Mouse (Mus musculus) forebrain, embryonic 15.5 days (tissue): Measurements from ENCODE around the gene Rxrb. TPM values are rescaled to one million over a fixed set of nuclear protein-coding genes. Genes with fewer than 3 reads are reported as not detected.
A peak's percentile ranks its signal among the peaks of the same experiment; 100 is the strongest.

Experiments
- ATAC-seq: fragments of 200-750 bp; cut with Nextera tagmentation; replicated peaks from 2 replicates; pipeline ENCODE4 v1.8.0; 2017; ENCODE audit warnings: mild to moderate bottlenecking, moderate TSS enrichment, moderate library complexity
- H3K27ac ChIP-seq: fragments of 300-500 bp; sonication (generic); replicated peaks from 2 replicates; pipeline ENCODE4 v1.5.1; 2015; ENCODE audit warnings: mild to moderate bottlenecking, inconsistent platforms
- H3K27me3 ChIP-seq: fragments of 300-500 bp; sonication (generic); 2 replicates; pipeline ENCODE4 v1.6.1; 2015; ENCODE audit warnings: inconsistent platforms
- H3K36me3 ChIP-seq: fragments of 300-500 bp; sonication (generic); 2 replicates; pipeline ENCODE4 v1.6.1; 2015; ENCODE audit warnings: mild to moderate bottlenecking, inconsistent platforms
- H3K4me1 ChIP-seq: fragments of 300-500 bp; sonication (generic); 2 replicates; pipeline ENCODE4 v1.6.1; 2015; ENCODE audit warnings: inconsistent platforms
- H3K4me2 ChIP-seq: fragments of 300-500 bp; sonication (generic); replicated peaks from 2 replicates; pipeline ENCODE4 v1.6.1; 2015; ENCODE audit warnings: mild to moderate bottlenecking, inconsistent platforms
- H3K4me3 ChIP-seq: fragments of 300-500 bp; sonication (generic); 2 replicates; pipeline ENCODE4 v1.5.1; 2015; ENCODE audit warnings: mild to moderate bottlenecking, inconsistent platforms
- H3K9ac ChIP-seq: fragments of 300-500 bp; sonication (generic); replicated peaks from 2 replicates; pipeline ENCODE4 v1.6.1; 2015; ENCODE audit warnings: mild to moderate bottlenecking, inconsistent platforms
- H3K9me3 ChIP-seq: fragments of 300-500 bp; sonication (generic); 2 replicates; pipeline ENCODE4 v1.6.1; 2016; ENCODE audit warnings: inconsistent platforms
- WGBS: fragments of 180-500 bp; shearing (Covaris S2); methylation state at CpG from one replicate; pipeline ENCODE4 v1.1.7; 2015; ENCODE audit warnings: mixed read lengths; 5-methylcytosine and 5-hydroxymethylcytosine counted together
- microRNA counts: library from miRNA; unstranded; fragments of <30 nt; microRNA quantifications from one replicate; lab custom pipeline; 2016
- microRNA-seq: library from miRNA; unstranded; fragments of <30 nt; microRNA quantifications from one replicate; pipeline ENCODE4, GENCODE M21; 2016
- polyA plus RNA-seq: library from polyadenylated mRNA; unstranded; fragments of >200 nt; fragmentation: Nextera tagmentation; extraction: Ambion mirVana; gene quantifications from 2 replicates; pipeline ENCODE4 v1.2.1, GENCODE M21; 2015

Gene Rxrb
- polyA plus RNA-seq, 1 experiment from 2014 or later: 64.5 TPM

DNA sequence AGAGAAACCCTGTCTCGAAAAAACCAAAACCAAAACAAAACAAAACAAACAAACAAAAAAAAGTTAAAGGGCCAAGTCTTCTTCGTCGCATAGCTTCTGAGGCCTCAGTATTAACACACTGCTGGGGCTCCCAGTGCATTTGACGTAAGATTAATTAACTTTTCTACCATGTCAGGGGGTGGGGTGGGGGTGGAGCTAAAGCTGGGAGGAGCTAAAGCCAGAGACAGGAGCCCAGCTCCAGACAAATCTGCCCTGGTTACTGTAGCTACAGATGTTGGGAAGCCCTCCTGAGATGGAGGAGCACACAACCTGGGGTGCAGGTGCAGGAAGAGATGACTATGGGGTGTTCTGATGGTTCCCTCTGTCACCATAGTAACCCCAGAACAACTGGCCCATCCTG lies 46.5 kb downstream of the Rxrb start:
- H3K36me3 ChIP-seq: no peaks in the 10 kb centered on the region
- H3K4me1 ChIP-seq: peaks cover 16% of the 10 kb centered on the region
- H3K9ac ChIP-seq: no peak overlapping the region
- H3K27ac ChIP-seq: no peak overlapping the region
- H3K4me2 ChIP-seq: no peak overlapping the region
- no peaks in the 10 kb centered on the region for H3K9me3 ChIP-seq
- no peak overlapping the region for H3K4me3 ChIP-seq
- WGBS: 58% methylated on average over 4 of the region's 4 CpGs
- peaks cover 14% of the 10 kb centered on the region for H3K27me3 ChIP-seq
- no peak for ATAC-seq

DNA sequence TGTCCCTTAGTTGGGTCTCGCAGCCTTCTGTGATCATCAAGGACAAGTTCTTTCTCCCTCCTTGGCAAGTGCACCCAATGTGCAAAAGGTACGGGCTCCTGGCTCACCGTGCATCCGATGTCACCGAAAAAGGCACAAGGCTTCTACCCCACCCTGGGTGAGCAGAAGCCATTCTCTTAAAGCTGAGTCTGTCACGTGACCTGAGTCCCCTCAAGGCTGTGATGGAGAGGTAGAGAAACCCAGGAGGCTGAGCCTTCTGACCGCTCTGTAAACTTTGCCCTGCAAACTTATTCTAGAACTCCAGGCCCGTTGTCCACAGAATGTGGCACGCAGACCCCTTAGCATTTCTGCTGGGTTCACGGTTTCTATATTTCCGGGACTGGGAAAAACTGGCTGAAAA lies 47.4 kb downstream of the Rxrb start:
- Histone ChIP-seq H3K9ac (no peak overlapping the region), H3K4me2 (no peak overlapping the region), H3K4me3 (no peak overlapping the region), H3K4me1 (peaks cover 19% of the 10 kb centered on the region), H3K36me3 (no peaks in the 10 kb centered on the region), H3K27ac (no peak overlapping the region), H3K27me3 (peaks cover 14% of the 10 kb centered on the region), H3K9me3 (no peaks in the 10 kb centered on the region)
- ATAC-seq: no peak
- WGBS: 89% methylated on average over 11 of the region's 11 CpGs

DNA sequence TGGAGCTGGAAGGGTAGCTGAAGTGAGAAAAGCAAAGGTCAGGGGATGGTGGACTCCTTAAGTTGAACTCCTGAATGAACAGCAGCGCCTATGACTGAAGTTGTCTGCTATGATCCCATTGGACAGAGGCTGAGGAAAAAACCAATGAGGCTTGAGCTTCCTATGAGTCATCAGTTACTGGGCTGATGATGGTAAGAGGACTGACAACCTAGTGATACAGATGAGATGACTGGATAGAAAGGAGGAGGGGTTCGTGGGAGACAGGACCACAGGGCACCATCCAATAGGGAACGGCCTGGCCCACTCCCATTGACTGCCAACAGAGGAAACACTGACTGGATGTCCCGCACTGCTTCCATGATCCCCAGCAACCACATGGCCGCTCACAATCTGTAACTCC lies 48.0 kb downstream of the Rxrb start:
- Histone ChIP-seq H3K4me1 (peaks cover 19% of the 10 kb centered on the region), H3K9ac (no peak overlapping the region), H3K4me3 (no peak overlapping the region), H3K9me3 (no peaks in the 10 kb centered on the region), H3K27ac (no peak overlapping the region), H3K36me3 (no peaks in the 10 kb centered on the region), H3K4me2 (no peak overlapping the region), H3K27me3 (peaks cover 14% of the 10 kb centered on the region)
- ATAC-seq: peak; percentile 76
- WGBS: 18% methylated on average over 5 of the region's 5 CpGs

DNA sequence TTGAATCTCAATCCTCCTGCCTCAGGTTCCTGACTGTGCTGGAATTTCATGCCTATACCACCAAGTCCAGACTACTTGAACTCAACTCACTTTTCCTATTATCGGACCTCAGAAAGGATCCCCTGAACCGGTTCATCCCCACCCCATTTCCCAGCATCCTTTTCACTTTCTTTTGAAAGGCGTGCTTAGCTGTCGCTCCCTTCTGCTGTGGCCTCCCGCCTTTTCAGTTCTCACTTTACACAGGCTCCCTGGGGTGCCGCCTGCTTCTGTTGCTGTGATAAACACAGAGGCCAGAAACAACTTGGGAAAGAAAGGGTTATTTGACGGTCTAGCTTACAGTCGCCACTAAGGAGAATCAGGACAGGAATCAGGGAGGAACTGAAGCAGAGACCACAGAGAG lies 51.5 kb downstream of the Rxrb start:
- no peak overlapping the region; the same call in 1 of the 2 replicates for H3K9ac ChIP-seq
- no peak overlapping the region for H3K4me3 ChIP-seq
- H3K4me1 ChIP-seq: peaks cover 6% of the 10 kb centered on the region; the same call in 1 of the 2 replicates
- 2% methylated on average over 8 of the region's 8 CpGs for WGBS
- H3K9me3 ChIP-seq: no peaks in the 10 kb centered on the region
- no peak overlapping the region for H3K4me2 ChIP-seq
- H3K36me3 ChIP-seq: no peaks in the 10 kb centered on the region
- no peak for ATAC-seq
- H3K27me3 ChIP-seq: no peaks in the 10 kb centered on the region
- H3K27ac ChIP-seq: no peak overlapping the region

DNA sequence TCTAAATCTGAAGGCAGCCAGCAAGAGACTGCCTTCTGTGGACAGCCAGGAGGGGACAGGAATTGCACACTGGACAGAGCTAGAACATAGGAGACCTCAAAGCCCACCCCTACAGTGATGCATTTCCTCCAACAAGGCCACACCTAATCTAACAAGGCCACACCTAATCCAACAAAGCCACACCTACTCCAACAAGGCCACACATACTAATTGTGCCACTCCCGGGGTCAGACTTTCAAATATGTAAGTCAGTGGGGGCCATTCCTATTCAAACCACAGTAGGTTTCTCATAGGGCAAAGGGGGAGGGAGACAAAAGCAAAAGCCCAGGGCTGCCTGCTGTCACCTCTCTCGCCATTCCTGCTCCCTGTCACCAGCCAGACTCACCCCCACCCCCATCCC lies 55.8 kb downstream of the Rxrb start:
- Histone ChIP-seq H3K4me1 (peaks cover 6% of the 10 kb centered on the region; the same call in 1 of the 2 replicates), H3K9ac (no peak overlapping the region), H3K9me3 (no peaks in the 10 kb centered on the region), H3K27ac (no peak overlapping the region), H3K4me3 (no peak overlapping the region), H3K27me3 (no peaks in the 10 kb centered on the region), H3K36me3 (no peaks in the 10 kb centered on the region), H3K4me2 (no peak overlapping the region)
- 57% methylated on average over 2 of the region's 2 CpGs for WGBS
- ATAC-seq: no peak

MicroRNAs encoded within 50 kb of the gene (microRNA counts, 519-probe panel; counts per million panel counts)
- 2,515 counts per million, percentile 54 among the panel's probes with 10 or more counts for microRNA mmu-miR-219 (lab: Ali Mortazavi, UCI)

Small RNA genes lying within 50 kb of the gene (microRNA-seq; reads per million reads assigned to microRNA genes)
- gene Mir219a-1 (not detected), gene Mir219c (not detected)

Other genes starting within 250 kb of the Rxrb start
- gene Angptl4, start 250.0 kb upstream of the Rxrb start, polyA plus RNA-seq: 12.8 and 14.0 TPM in 2 replicates
- gene Kank3, start 221.3 kb upstream of the Rxrb start, polyA plus RNA-seq: 41.4 and 42.5 TPM in 2 replicates
- gene Rps28, start 207.2 kb upstream of the Rxrb start, polyA plus RNA-seq: 612 and 676 TPM in 2 replicates
- gene Ndufa7, start 207.2 kb upstream of the Rxrb start, polyA plus RNA-seq: 417 and 444 TPM in 2 replicates
- 60.7 and 63.5 TPM in 2 replicates for gene Cd320, start 188.7 kb upstream of the Rxrb start, polyA plus RNA-seq
- not detected in 2 replicates for gene Gm7029, start 158.0 kb upstream of the Rxrb start, polyA plus RNA-seq
- 3.3 and 4.3 TPM in 2 replicates for gene Kifc1, start 141.2 kb upstream of the Rxrb start, polyA plus RNA-seq
- 0.32 and 0.80 TPM in 2 replicates for gene Platr17, start 126.7 kb upstream of the Rxrb start, polyA plus RNA-seq
- gene Daxx, start 122.4 kb upstream of the Rxrb start, polyA plus RNA-seq: 61.5 and 63.5 TPM in 2 replicates
- 18.2 and 18.4 TPM in 2 replicates for gene Tapbp, start 115.9 kb upstream of the Rxrb start, polyA plus RNA-seq
- 18.7 and 19.5 TPM in 2 replicates for gene Zbtb22, start 115.9 kb upstream of the Rxrb start, polyA plus RNA-seq
- 46.6 and 47.2 TPM in 2 replicates for gene Rgl2, start 102.3 kb upstream of the Rxrb start, polyA plus RNA-seq
- gene Pfdn6, start 91.5 kb upstream of the Rxrb start, polyA plus RNA-seq: 198 and 212 TPM in 2 replicates
- gene Wdr46, start 91.2 kb upstream of the Rxrb start, polyA plus RNA-seq: 31.0 and 33.4 TPM in 2 replicates
- 10.1 and 10.4 TPM in 2 replicates for gene B3galt4, start 80.3 kb upstream of the Rxrb start, polyA plus RNA-seq
- gene Vps52, start 76.0 kb upstream of the Rxrb start, polyA plus RNA-seq: 75.8 and 79.7 TPM in 2 replicates
- 864 and 971 TPM in 2 replicates for gene Rps18, start 75.8 kb upstream of the Rxrb start, polyA plus RNA-seq
- 8.1 and 13.0 TPM in 2 replicates for gene H2-K1, start 31.5 kb upstream of the Rxrb start, polyA plus RNA-seq
- gene Ring1, start 7.1 kb upstream of the Rxrb start, polyA plus RNA-seq: 21.9 and 22.9 TPM in 2 replicates
- 64.4 and 74.3 TPM in 2 replicates for gene H2-Ke6, start 3.8 kb upstream of the Rxrb start, polyA plus RNA-seq
- gene Slc39a7, start 130 bp upstream of the Rxrb start, polyA plus RNA-seq: 148 and 156 TPM in 2 replicates
- 2.0 and 2.1 TPM in 2 replicates for gene Col11a2, start 7.6 kb downstream of the Rxrb start, polyA plus RNA-seq
- gene H2-Oa, start 60.5 kb downstream of the Rxrb start, polyA plus RNA-seq: 0.15 TPM in 1 of 2 replicates, not detected in the other
- 12.9 and 13.0 TPM in 2 replicates for gene H2-DMa, start 87.7 kb downstream of the Rxrb start, polyA plus RNA-seq
- gene Brd2, start 90.8 kb downstream of the Rxrb start, polyA plus RNA-seq: 132 and 133 TPM in 2 replicates
- gene H2-DMb2, start 111.5 kb downstream of the Rxrb start, polyA plus RNA-seq: 1.0 and 1.4 TPM in 2 replicates
- gene H2-DMb1, start 121.3 kb downstream of the Rxrb start, polyA plus RNA-seq: 0.88 and 0.91 TPM in 2 replicates
- 1.5 and 1.6 TPM in 2 replicates for gene Tap1, start 155.7 kb downstream of the Rxrb start, polyA plus RNA-seq
- gene Psmb9, start 156.0 kb downstream of the Rxrb start, polyA plus RNA-seq: 0.73 and 1.1 TPM in 2 replicates
- 2.3 and 2.6 TPM in 2 replicates for gene Psmb8, start 165.9 kb downstream of the Rxrb start, polyA plus RNA-seq
- 1.3 and 1.7 TPM in 2 replicates for gene Tap2, start 171.7 kb downstream of the Rxrb start, polyA plus RNA-seq
- gene H2-Ob, start 207.1 kb downstream of the Rxrb start, polyA plus RNA-seq: 0.20 TPM in 1 of 2 replicates, not detected in the other
- gene H2-Ab1, start 225.9 kb downstream of the Rxrb start, polyA plus RNA-seq: 0.86 and 1.2 TPM in 2 replicates